Mouse (Mus musculus): Measurements from ENCODE around the gene Rad9b.

DNA sequence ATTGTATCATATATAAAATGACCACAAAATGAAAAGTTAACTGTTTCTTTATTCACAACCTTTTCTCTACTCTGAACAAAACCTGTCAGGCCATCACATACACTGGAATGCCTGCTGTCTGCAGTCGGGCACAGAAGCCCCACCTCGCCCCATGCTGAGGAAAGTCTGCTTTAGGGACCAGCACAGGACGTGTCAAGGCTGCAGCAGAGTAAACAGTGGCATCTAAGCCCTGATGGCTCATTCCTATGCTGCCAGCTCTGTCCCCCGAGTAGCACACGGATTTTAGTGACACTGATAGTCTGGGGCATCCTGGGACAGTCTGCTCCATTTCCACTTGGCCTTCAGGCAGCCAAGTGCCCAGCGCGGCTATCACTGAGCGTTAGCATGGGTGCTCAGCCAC is 28.6 kb downstream of the Rad9b start:
- TF ChIP-seq ZC3H11A (IDR thresholded peaks at IDR 0.05; ENCODE audit: low read depth, low read length) (no peak), POLR2A (IDR thresholded peaks at IDR 0.05; ENCODE audit: low read depth, low read length) (no peak), SMC3 (IDR thresholded peaks at IDR 0.05; ENCODE audit: low read depth, low read length) (no peak)
